Mouse (Mus musculus): ENCODE results near the gene Oat.

Gene Oat

DNA sequence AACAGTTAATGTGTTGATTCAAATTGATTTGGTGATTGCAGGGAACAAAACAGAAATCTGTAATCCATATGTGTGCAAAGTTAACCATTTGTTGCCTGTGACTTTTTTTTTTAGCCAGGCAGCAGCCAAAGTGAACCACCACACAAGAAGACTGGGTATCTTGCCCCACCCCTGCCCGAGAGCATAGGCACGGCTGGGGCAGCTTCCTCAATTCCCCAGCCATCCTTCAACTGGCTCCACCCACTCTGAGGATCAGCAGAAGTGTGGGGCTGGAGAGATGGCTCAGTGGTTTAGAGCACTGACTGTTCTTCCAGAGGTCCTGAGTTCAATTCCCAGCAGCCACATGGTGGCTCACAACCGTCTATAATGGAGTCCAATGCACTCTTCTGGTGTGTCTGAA is 34.6 kb downstream of the Oat start:
- no peak for DNase-seq (ENCODE audit: low spot score)

DNA sequence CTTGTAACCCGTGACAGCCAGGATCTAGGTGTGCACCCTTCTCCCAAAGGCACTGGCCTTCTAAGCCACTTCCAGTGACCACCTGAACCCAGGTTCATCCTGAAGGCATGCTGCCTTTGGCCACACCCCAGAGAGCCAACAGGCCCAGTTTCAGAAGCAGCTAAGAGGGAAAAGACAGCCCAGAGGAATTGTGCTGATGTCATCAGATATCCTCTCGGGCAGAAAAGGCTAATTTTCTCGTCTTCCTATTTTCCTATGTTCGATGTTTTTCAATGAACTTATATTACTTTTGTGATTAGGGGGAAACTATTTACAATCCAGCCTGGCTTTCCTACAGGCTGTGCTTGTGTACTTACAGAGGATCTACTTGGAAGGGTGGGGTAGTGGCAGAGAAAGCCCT is 35.6 kb downstream of the Oat start:
- no peak for DNase-seq (ENCODE audit: low spot score)

GRCm38 (mm10) chr7:132529206-132529605 is 47.0 kb downstream of the Oat start:
- DNase-seq (ENCODE audit: low spot score): no peak

GRCm38 (mm10) chr7:132513419-132513982 is 62.7 kb downstream of the Oat start:
- DNase-seq (ENCODE audit: low spot score): no peak

- DNase-seq (ENCODE audit: low spot score): no peak
These were observed 67.1 kb downstream of the Oat start for GRCm38 (mm10) chr7:132509110-132509509.
